Mouse (Mus musculus): ENCODE data around the gene Ndufa5.

Ndufa5 gene

GRCm38 (mm10) chr6:24516197-24516596 is 11.6 kb downstream of the Ndufa5 start:
- no peak for DNase-seq

DNA sequence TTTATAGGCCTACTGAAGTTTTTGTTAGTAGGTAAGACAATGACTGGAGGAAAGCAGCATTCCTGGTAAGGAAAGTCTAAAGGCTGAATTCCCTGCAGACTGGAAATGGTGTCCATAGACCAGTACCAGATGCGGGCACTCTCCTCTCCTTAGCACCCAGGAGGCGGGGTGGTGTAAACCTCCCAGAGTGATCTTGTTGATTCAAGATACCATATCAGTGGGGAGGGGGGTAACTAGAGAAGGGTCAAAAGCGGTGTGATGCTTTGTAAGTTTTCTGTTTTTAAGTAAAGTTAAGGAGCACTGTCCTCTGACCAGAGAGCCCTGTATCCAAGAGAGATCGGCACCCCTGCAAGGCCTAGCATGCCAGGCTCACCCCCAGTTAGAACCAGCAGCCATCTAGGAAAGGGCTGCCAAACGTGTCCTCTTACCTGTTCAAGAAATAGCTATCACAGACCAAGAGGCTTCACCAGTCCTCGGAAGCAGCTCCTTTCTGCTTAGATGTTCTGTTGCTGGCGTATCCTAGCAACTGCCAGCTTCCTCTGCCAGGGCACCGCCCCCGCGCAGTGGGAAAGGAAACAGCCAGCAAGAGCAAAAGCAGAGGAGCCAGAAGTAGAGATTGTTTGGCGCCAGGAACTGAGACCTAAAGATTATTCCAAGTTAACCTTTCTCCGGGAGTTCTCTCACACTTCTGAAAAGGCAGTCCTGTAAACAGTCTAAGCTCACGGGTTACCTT is 13.1 kb downstream of the Ndufa5 start, which contains the start of gene Iqub:
Gene Iqub (minus strand): TSS at position 516 of the 733 bp plus-strand sequence.
- peak; percentile 48 to 70 for DNase-seq

DNA sequence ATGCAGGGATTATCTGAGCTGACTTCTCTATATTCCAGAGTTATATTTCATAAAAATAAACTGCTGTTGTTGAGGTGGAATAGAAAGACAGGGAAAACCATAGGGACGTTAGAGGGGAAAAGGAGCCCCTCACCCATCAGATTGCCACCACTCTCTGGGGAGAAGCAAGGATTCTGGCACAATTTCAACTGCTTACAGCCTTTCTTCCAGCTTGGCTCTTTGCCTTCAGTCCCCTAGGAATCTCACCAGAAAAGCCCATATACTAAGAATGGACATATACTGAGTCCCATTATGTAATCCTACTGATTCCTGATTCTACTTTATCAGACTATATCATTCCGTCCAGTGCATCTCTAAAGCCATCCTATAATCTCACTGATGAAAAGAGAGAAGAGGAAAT is 23.7 kb downstream of the Ndufa5 start:
- no peak for DNase-seq

DNA sequence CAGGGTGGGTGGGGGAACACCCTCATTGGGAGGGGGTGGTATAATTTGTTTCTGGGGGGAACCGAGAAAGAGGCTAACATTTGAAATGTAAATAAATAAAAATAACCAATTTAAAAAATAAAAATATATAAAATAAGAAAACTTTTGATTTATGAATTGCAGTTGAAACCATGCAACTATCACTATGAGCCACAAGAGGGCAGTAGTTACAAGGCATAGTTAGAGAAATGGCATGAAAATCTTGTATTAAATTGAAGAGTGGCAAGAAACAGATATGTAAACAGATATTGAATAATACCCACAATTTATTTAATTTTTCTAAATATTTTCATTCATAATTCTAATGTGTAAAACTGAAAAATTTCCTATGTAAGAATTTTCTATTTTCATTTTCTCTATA is 37.5 kb downstream of the Ndufa5 start:
- DNase-seq, result no peak

DNA sequence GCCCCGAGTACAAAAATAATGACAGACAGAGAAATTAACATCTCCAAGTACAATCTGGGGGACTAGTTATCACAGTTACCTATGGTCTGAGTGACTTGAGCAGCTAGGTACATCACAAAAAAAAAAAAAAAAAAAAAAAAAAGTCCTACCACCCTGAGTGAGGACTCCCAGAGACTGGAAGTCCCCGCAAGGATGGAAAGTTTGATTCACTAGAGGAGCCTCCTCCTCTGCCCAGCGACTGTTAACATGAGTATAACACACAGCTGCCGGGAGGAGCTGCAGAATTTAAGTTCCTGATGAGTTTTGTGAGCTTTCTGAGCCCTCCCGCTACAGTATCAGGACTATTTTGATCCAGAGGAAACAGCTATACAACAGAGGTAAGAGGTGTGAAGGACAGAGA is 41.3 kb downstream of the Ndufa5 start:
- no peak for DNase-seq

DNA sequence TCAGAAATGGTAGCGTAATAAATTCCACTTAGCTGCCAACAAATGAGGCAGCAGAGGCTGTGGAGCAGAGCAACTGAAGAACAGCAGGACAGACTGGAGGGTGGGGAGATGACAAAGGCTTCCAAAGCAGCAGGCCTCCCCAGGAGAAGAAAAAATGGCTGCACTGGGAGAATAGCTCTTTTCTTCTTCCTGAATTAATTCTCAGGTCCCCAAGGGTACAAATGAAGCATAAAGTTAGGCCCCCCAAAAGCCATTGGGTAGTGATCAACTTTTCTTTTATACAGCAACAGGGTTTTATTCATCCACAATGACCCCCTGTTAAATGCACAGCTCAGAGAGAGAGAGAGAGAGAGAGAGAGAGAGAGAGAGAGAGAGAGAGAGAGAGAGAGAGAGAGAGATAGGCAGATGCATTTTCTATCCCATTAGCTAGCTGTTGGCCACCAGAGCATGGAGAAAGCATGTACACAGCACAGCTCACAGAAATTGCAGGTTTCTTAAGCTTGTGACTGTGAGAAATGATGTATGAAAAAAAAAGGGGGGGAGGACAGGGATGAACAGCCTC is 57.2 kb downstream of the Ndufa5 start:
- no peak for DNase-seq

DNA sequence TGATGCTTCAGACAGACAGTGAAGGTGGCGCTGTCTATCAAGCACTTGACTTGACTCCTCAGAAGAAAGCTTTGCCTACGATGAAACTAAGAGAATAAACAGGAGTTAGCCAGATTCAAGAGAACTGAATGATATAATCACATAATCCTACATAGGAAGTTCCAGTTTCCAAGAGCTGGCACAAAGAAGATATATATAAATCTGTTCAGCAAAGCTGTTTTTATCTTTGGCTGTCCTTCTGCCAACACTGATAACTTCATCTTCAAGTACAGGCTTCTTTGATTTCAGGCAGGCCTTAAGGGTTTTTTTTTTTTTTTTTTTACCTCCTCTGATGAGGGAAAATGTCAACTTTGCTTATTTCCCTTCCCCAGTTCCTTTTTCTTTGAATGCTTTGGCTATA is 57.7 kb downstream of the Ndufa5 start:
- DNase-seq, result no peak
